Comparison of ENCODE assay signal across 14 mouse cellular contexts in the genomic region with DNA sequence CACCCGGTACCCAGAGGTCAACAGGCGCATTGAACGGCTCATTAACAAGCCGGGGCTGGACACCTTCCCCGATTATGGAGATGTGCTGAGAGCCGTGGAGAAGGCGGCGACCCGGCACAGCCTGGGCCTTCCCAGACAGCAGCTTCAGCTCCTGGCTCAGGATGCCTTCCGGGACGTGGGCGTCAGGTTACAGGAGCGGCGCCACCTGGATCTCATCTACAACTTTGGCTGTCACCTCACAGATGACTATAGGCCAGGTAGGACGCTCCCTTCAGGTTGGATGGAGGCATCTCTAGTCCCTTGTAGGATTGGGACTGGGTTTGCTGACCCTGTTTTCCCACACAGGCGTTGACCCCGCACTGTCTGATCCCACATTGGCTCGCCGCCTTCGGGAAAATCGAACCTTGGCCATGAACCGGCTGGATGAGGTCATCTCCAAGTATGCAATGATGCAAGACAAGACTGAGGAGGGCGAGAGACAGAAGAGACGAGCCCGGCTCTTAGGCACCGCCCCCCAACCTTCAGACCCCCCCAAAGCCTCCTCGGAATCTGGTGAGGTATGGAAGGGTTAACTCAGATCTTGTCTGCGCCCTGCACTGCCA. TPM values are rescaled to one million over a fixed set of nuclear protein-coding genes. Genes with fewer than 3 reads are reported as not detected.
DNase-seq lines count a peak whose midpoint lies in the region; ATAC-seq and TF ChIP-seq lines count a peak whose summit lies in the region.
"Had no signal": no experiment of that assay in that cellular context is flagged by ENCODE, and none has a peak within 500 bp of the region (broad histone marks: within the 10 kb centered on the region; RNA-seq: fewer than 3 reads in every experiment).

No protein-coding gene starts in this region.

- TF ChIP-seq CTCF in hindbrain, postnatal 0 days (IDR thresholded peaks at IDR 0.05; ENCODE audit: low read depth): no peak

- H3K9ac ChIP-seq in hindbrain, postnatal 0 days (replicated peaks; ENCODE audit: low read length): no peak overlapping the region
- 0 out of 2 replicates have a peak overlapping the region, but pooled peaks have one; percentile 10 for H3K9ac ChIP-seq in neural tube, embryonic 15.5 days (replicated peaks)

- H3K9me3 ChIP-seq in hindbrain, embryonic 10.5 days: no peaks in the 10 kb centered on the region
- H3K9me3 ChIP-seq in hindbrain, postnatal 0 days (ENCODE audit: low read length): no peaks in the 10 kb centered on the region
- H3K9me3 ChIP-seq in neural tube, embryonic 15.5 days (replicated peaks): no peaks in the 10 kb centered on the region
- no peaks in the 10 kb centered on the region for H3K9me3 ChIP-seq in embryonic facial prominence, embryonic 10.5 days

- no peak overlapping the region for H3K27ac ChIP-seq in hindbrain, embryonic 10.5 days
- H3K27ac ChIP-seq in hindbrain, postnatal 0 days: no peak overlapping the region
- no peak overlapping the region for H3K27ac ChIP-seq in neural tube, embryonic 15.5 days (replicated peaks)
- no peak overlapping the region for H3K27ac ChIP-seq in embryonic facial prominence, embryonic 10.5 days (replicated peaks)

- no peak for DNase-seq in hindbrain, embryonic 10.5 days (ENCODE audit: low spot score)
- no peak for DNase-seq in hindbrain, postnatal 0 days (ENCODE audit: low spot score)
- DNase-seq in neural tube, embryonic 10.5 days (ENCODE audit: extremely low spot score, low spot score): no peak
- no peak for DNase-seq in embryonic facial prominence, embryonic 10.5 days (ENCODE audit: low spot score)
- DNase-seq in gastrocnemius, postnatal 10 days: no peak
- DNase-seq: heart, adult 18-20 months; heart, postnatal 10 days; lung, adult 18-20 months; lung, postnatal 4 days; right cerebral cortex, adult 18-20 months; thymus, adult 2 months had no signal

- no peak for ATAC-seq in hindbrain, postnatal 0 days
- ATAC-seq in neural tube, embryonic 15.5 days (ENCODE audit: low FRiP score): no peak
- no peak for ATAC-seq in activated CD4-positive, CD25-positive, alpha-beta regulatory T cell, adult 4 months

- no peaks in the 10 kb centered on the region for H3K27me3 ChIP-seq in hindbrain, embryonic 10.5 days (ENCODE audit: insufficient read depth, poor library complexity, severe bottlenecking)
- H3K27me3 ChIP-seq in hindbrain, postnatal 0 days (ENCODE audit: insufficient read depth, low read length): no peaks in the 10 kb centered on the region
- H3K27me3 ChIP-seq in neural tube, embryonic 15.5 days (replicated peaks): no peaks in the 10 kb centered on the region
- no peaks in the 10 kb centered on the region for H3K27me3 ChIP-seq in embryonic facial prominence, embryonic 10.5 days (replicated peaks; ENCODE audit: low read depth, poor library complexity, severe bottlenecking)
- H3K27me3 ChIP-seq: CH12.LX had no signal

- WGBS in hindbrain, embryonic 10.5 days: 89% methylated on average over 28 of the region's 28 CpGs
- 88% methylated on average over 28 of the region's 28 CpGs for WGBS in hindbrain, postnatal 0 days
- 93% methylated on average over 28 of the region's 28 CpGs for WGBS in neural tube, embryonic 15.5 days
- WGBS in embryonic facial prominence, embryonic 10.5 days: 91% methylated on average over 28 of the region's 28 CpGs

- peak overlapping the region; percentile 5; the same call in 1 of the 2 replicates for H3K4me3 ChIP-seq in hindbrain, embryonic 10.5 days
- no peak overlapping the region for H3K4me3 ChIP-seq in hindbrain, postnatal 0 days (ENCODE audit: low read length)
- no peak overlapping the region for H3K4me3 ChIP-seq in neural tube, embryonic 15.5 days (replicated peaks)
- H3K4me3 ChIP-seq in embryonic facial prominence, embryonic 10.5 days: peak overlapping the region; percentile 95; the same call in 1 of the 2 replicates

- peaks cover 58% of the 10 kb centered on the region for H3K4me1 ChIP-seq in hindbrain, embryonic 10.5 days (replicated peaks)
- H3K4me1 ChIP-seq in hindbrain, postnatal 0 days (ENCODE audit: insufficient read depth, low read length): 0 out of 2 replicates have a peak, but pooled peaks cover 6% of the 10 kb centered on the region
- peaks cover 66% of the 10 kb centered on the region for H3K4me1 ChIP-seq in neural tube, embryonic 15.5 days
- H3K4me1 ChIP-seq in embryonic facial prominence, embryonic 10.5 days: peaks cover 63% of the 10 kb centered on the region

- H3K36me3 ChIP-seq in hindbrain, embryonic 10.5 days: peaks cover 52% of the 10 kb centered on the region
- H3K36me3 ChIP-seq in hindbrain, postnatal 0 days (ENCODE audit: insufficient read depth, low read length): peaks cover 30% of the 10 kb centered on the region
- peaks cover 38% of the 10 kb centered on the region for H3K36me3 ChIP-seq in neural tube, embryonic 15.5 days
- H3K36me3 ChIP-seq in embryonic facial prominence, embryonic 10.5 days (replicated peaks): peaks cover 52% of the 10 kb centered on the region

- H3K4me2 ChIP-seq in hindbrain, postnatal 0 days (ENCODE audit: low read depth, low read length): no peak overlapping the region
- no peak overlapping the region for H3K4me2 ChIP-seq in neural tube, embryonic 15.5 days

RNA-seq across cellular contexts. Expression of a gene that starts 2.7 kb away (rescaled TPM):
- 73.1 and 82.8 TPM in 2 replicates for polyA plus RNA-seq in hindbrain, embryonic 10.5 days (2016; fragmentation: Nextera tagmentation; extraction: Ambion mirVana)
- 52.1 and 58.4 TPM in 2 replicates for total RNA-seq in hindbrain, postnatal 0 days (2014; rRNA removed)
- 39.0 and 41.9 TPM in 2 replicates for polyA plus RNA-seq in hindbrain, postnatal 0 days (2015; fragmentation: Nextera tagmentation; extraction: Ambion mirVana)
- 50.7 and 58.5 TPM in 2 replicates for polyA plus RNA-seq in neural tube, embryonic 15.5 days (2015; fragmentation: Nextera tagmentation; extraction: Ambion mirVana)
- 80.0 and 84.9 TPM in 2 replicates for polyA plus RNA-seq in embryonic facial prominence, embryonic 10.5 days (2016; fragmentation: Nextera tagmentation; extraction: Ambion mirVana)
- total RNA-seq in gastrocnemius, postnatal 10 days (2021): 10 to 100 TPM; 12.1 to 13.5 TPM
- 100 to 1,000 TPM in 1 of 2 experiments, 10 to 100 TPM in 1; 97.4 to 149 TPM for polyA plus RNA-seq in activated CD4-positive, CD25-positive, alpha-beta regulatory T cell, adult 4 months (2017; shearing (Covaris generic))

RNA-seq across cellular contexts. Expression of a gene that starts 3.8 kb away (rescaled TPM):
- 14.5 and 17.2 TPM in 2 replicates for polyA plus RNA-seq in hindbrain, embryonic 10.5 days (2016; fragmentation: Nextera tagmentation; extraction: Ambion mirVana)
- total RNA-seq in hindbrain, postnatal 0 days (2014; rRNA removed): 41.5 and 61.8 TPM in 2 replicates
- 39.1 and 40.2 TPM in 2 replicates for polyA plus RNA-seq in hindbrain, postnatal 0 days (2015; fragmentation: Nextera tagmentation; extraction: Ambion mirVana)
- polyA plus RNA-seq in neural tube, embryonic 15.5 days (2015; fragmentation: Nextera tagmentation; extraction: Ambion mirVana): 35.3 and 51.3 TPM in 2 replicates
- polyA plus RNA-seq in embryonic facial prominence, embryonic 10.5 days (2016; fragmentation: Nextera tagmentation; extraction: Ambion mirVana): 9.9 and 11.8 TPM in 2 replicates
- total RNA-seq in gastrocnemius, postnatal 10 days (2021): 10 to 100 TPM; 40.7 to 41.3 TPM
- polyA plus RNA-seq in activated CD4-positive, CD25-positive, alpha-beta regulatory T cell, adult 4 months (2017; shearing (Covaris generic)): 100 to 1,000 TPM; 299 to 436 TPM

RNA-seq across cellular contexts. Expression of a gene that starts 3.8 kb away (rescaled TPM):
- 23.0 and 24.0 TPM in 2 replicates for polyA plus RNA-seq in hindbrain, embryonic 10.5 days (2016; fragmentation: Nextera tagmentation; extraction: Ambion mirVana)
- 58.5 TPM in 2 replicates for total RNA-seq in hindbrain, postnatal 0 days (2014; rRNA removed)
- 20.8 and 23.0 TPM in 2 replicates for polyA plus RNA-seq in hindbrain, postnatal 0 days (2015; fragmentation: Nextera tagmentation; extraction: Ambion mirVana)
- polyA plus RNA-seq in neural tube, embryonic 15.5 days (2015; fragmentation: Nextera tagmentation; extraction: Ambion mirVana): 13.7 and 15.8 TPM in 2 replicates
- polyA plus RNA-seq in embryonic facial prominence, embryonic 10.5 days (2016; fragmentation: Nextera tagmentation; extraction: Ambion mirVana): 19.6 and 21.1 TPM in 2 replicates
- total RNA-seq in gastrocnemius, postnatal 10 days (2021): 10 to 100 TPM; 18.9 to 21.9 TPM
- polyA plus RNA-seq in activated CD4-positive, CD25-positive, alpha-beta regulatory T cell, adult 4 months (2017; shearing (Covaris generic)): 1 to 10 TPM; 4.1 to 4.7 TPM

RNA-seq across cellular contexts. Expression of a gene that starts 7.0 kb away (rescaled TPM):
- 0.34 and 0.41 TPM in 2 replicates for polyA plus RNA-seq in hindbrain, embryonic 10.5 days (2016; fragmentation: Nextera tagmentation; extraction: Ambion mirVana)
- total RNA-seq in hindbrain, postnatal 0 days (2014; rRNA removed): 1.3 TPM in 1 of 2 replicates, not detected in the other
- 0.88 and 1.2 TPM in 2 replicates for polyA plus RNA-seq in hindbrain, postnatal 0 days (2015; fragmentation: Nextera tagmentation; extraction: Ambion mirVana)
- polyA plus RNA-seq in neural tube, embryonic 15.5 days (2015; fragmentation: Nextera tagmentation; extraction: Ambion mirVana): 0.93 and 1.2 TPM in 2 replicates
- 0.27 and 0.45 TPM in 2 replicates for polyA plus RNA-seq in embryonic facial prominence, embryonic 10.5 days (2016; fragmentation: Nextera tagmentation; extraction: Ambion mirVana)
- not detected for total RNA-seq in gastrocnemius, postnatal 10 days (2021)
- 10 to 100 TPM in 1 of 2 experiments, 1 to 10 TPM in 1; 6.5 to 15.4 TPM for polyA plus RNA-seq in activated CD4-positive, CD25-positive, alpha-beta regulatory T cell, adult 4 months (2017; shearing (Covaris generic))
- total RNA-seq: CH12.LX; heart, adult 18-20 months; heart, postnatal 10 days had no signal

RNA-seq across cellular contexts. Expression of a gene that starts 17.4 kb away (rescaled TPM):
- 45.2 and 55.7 TPM in 2 replicates for polyA plus RNA-seq in hindbrain, embryonic 10.5 days (2016; fragmentation: Nextera tagmentation; extraction: Ambion mirVana)
- 91.4 and 116 TPM in 2 replicates for total RNA-seq in hindbrain, postnatal 0 days (2014; rRNA removed)
- 36.1 and 36.8 TPM in 2 replicates for polyA plus RNA-seq in hindbrain, postnatal 0 days (2015; fragmentation: Nextera tagmentation; extraction: Ambion mirVana)
- 56.8 and 58.8 TPM in 2 replicates for polyA plus RNA-seq in neural tube, embryonic 15.5 days (2015; fragmentation: Nextera tagmentation; extraction: Ambion mirVana)
- polyA plus RNA-seq in embryonic facial prominence, embryonic 10.5 days (2016; fragmentation: Nextera tagmentation; extraction: Ambion mirVana): 40.2 and 41.0 TPM in 2 replicates
- 10 to 100 TPM; 29.3 to 40.2 TPM for total RNA-seq in gastrocnemius, postnatal 10 days (2021)
- polyA plus RNA-seq in activated CD4-positive, CD25-positive, alpha-beta regulatory T cell, adult 4 months (2017; shearing (Covaris generic)): 10 to 100 TPM; 26.5 to 34.3 TPM

Comparison
In these comparisons a context has a peak if more than half of its experiments do, and no peak if none do; other contexts are left out.
1. H3K4me3 ChIP-seq: peak in hindbrain, embryonic 10.5 days (single experiment) and embryonic facial prominence, embryonic 10.5 days (single experiment); none in hindbrain, postnatal 0 days (single experiment) and neural tube, embryonic 15.5 days (single experiment).